Mouse (Mus musculus) embryo, embryonic 10.5 days (tissue): ENCODE results near the gene Eloa.
"Not testable (repeated sequence)": the region's sequence is repeated elsewhere in the genome, so short reads cannot be mapped to it uniquely, and the experiment has no call there.

Experiments used
- DNase-seq: peaks from one replicate; pipeline ENCODE4 v3.0.0-alpha.2; 2015; ENCODE audit warnings: low spot score

Gene Eloa

GRCm38 (mm10) chr4:135984556-135984955 is 37.0 kb downstream of the Eloa start:
- DNase-seq: no peak

- DNase-seq: no peak
These were observed 40.0 kb downstream of the Eloa start for GRCm38 (mm10) chr4:135981524-135982063.

- DNase-seq: not testable (repeated sequence)
These were observed 41.3 kb downstream of the Eloa start for GRCm38 (mm10) chr4:135980223-135980622.

GRCm38 (mm10) chr4:135976146-135976545 is 45.4 kb downstream of the Eloa start:
- no peak for DNase-seq

GRCm38 (mm10) chr4:135972911-135973811 is 48.4 kb downstream of the Eloa start:
- no peak for DNase-seq

- peak; percentile 88 for DNase-seq
These were observed 49.0 kb downstream of the Eloa start, which contains the start of gene Lypla2 for GRCm38 (mm10) chr4:135972556-135972906. Gene Lypla2 (minus strand): TSS chr4:135972626.

- DNase-seq: no peak
These were observed 49.6 kb downstream of the Eloa start for GRCm38 (mm10) chr4:135971805-135972555.

- DNase-seq: no peak
These were observed 51.0 kb downstream of the Eloa start for GRCm38 (mm10) chr4:135970585-135970984.

- no peak for DNase-seq
These were observed 52.4 kb downstream of the Eloa start for GRCm38 (mm10) chr4:135969070-135969750.

GRCm38 (mm10) chr4:135968271-135968869 is 53.2 kb downstream of the Eloa start:
- no peak for DNase-seq

GRCm38 (mm10) chr4:135967086-135967760 is 54.3 kb downstream of the Eloa start:
- DNase-seq: no peak

- DNase-seq: no peak
These were observed 55.3 kb downstream of the Eloa start for GRCm38 (mm10) chr4:135966283-135966682.

GRCm38 (mm10) chr4:135965113-135965512 is 56.5 kb downstream of the Eloa start:
- no peak for DNase-seq

GRCm38 (mm10) chr4:135964426-135964825 is 57.1 kb downstream of the Eloa start:
- no peak for DNase-seq

GRCm38 (mm10) chr4:135963457-135964193 is 57.9 kb downstream of the Eloa start, which contains the start of gene Gale:
Gene Gale (plus strand): TSS chr4:135963727.
- DNase-seq: peak; percentile 98

- DNase-seq: no peak
These were observed 58.6 kb downstream of the Eloa start for GRCm38 (mm10) chr4:135962946-135963345.

- DNase-seq: no peak
These were observed 59.4 kb downstream of the Eloa start for GRCm38 (mm10) chr4:135962198-135962597.

- no peak for DNase-seq
These were observed 59.9 kb downstream of the Eloa start for GRCm38 (mm10) chr4:135961709-135962108.

- peak; percentile 93 for DNase-seq
These were observed 60.8 kb downstream of the Eloa start for GRCm38 (mm10) chr4:135960717-135961116.

- DNase-seq: no peak
These were observed 63.2 kb downstream of the Eloa start for GRCm38 (mm10) chr4:135958354-135958753.
